In the genomic region with DNA sequence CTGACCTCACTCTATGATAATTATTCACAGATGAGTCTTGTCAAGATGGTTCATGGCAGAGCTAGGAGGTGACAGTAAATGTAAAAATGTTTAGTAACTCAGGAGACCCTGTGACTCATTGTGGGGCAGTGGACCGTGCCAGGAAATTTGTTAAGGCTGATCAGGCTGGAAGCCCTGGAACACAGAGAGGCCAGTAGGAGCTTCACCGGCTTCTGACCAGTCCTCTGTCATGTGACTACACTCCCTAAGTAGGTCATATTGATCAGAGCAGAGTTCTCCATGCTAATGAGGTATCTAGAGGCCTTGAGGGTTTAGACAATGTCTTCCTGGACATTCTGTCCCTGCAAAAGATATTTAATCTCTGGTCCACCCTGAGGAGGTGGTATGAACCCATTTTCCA, we compare ENCODE assay signal across 28 mouse cellular contexts.
DNase-seq lines count a peak whose midpoint lies in the region; TF ChIP-seq lines count a peak whose summit lies in the region.
"Had no signal": no experiment of that assay in that cellular context is flagged by ENCODE, and none has a peak within 500 bp of the region (broad histone marks: within the 10 kb centered on the region; RNA-seq: fewer than 3 reads in every experiment).

No protein-coding gene starts in this region.

- intact Hi-C loops in left cerebral cortex, postnatal 25 days (cut with DNase I), result no loop called here

- H3K27ac ChIP-seq in liver, adult 2 months (replicated peaks; ENCODE audit: insufficient read depth, low read depth, low read length), result no peak overlapping the region
- H3K27ac ChIP-seq: embryonic facial prominence, embryonic 13.5 days; gastrocnemius, adult 2 months; heart, embryonic 10.5 days; hindbrain, embryonic 12.5 days; hindbrain, postnatal 0 days; intestine, embryonic 15.5 days; limb, embryonic 12.5 days; liver, embryonic 12.5 days; midbrain, embryonic 15.5 days; neural tube, embryonic 15.5 days had no signal

- no peaks in the 10 kb centered on the region for H3K27me3 ChIP-seq in liver, adult 2 months (ENCODE audit: control insufficient read depth, insufficient read depth, low read length)
- H3K27me3 ChIP-seq: embryonic facial prominence, embryonic 13.5 days; hindbrain, embryonic 12.5 days; intestine, embryonic 15.5 days; limb, embryonic 12.5 days; liver, embryonic 12.5 days; megakaryocyte, embryonic 14.5 days; midbrain, embryonic 15.5 days; neural tube, embryonic 15.5 days had no signal

- TF ChIP-seq CTCF in liver, adult 2 months (IDR thresholded peaks at IDR 0.05; ENCODE audit: low read depth, low read length), result no peak

- no peaks in the 10 kb centered on the region for H3K36me3 ChIP-seq in liver, adult 2 months (ENCODE audit: control insufficient read depth, insufficient read depth, low read length)
- H3K36me3 ChIP-seq: embryonic facial prominence, embryonic 13.5 days; heart, embryonic 10.5 days; hindbrain, embryonic 12.5 days; intestine, embryonic 15.5 days; limb, embryonic 12.5 days; liver, embryonic 12.5 days; midbrain, embryonic 15.5 days; neural tube, embryonic 15.5 days had no signal

- H3K79me2 ChIP-seq in liver, adult 2 months (ENCODE audit: control insufficient read depth, insufficient read depth, low read length), result no peaks in the 10 kb centered on the region

- H3K4me3 ChIP-seq in liver, adult 2 months (ENCODE audit: insufficient read depth, low read depth, low read length), result no peak overlapping the region
- H3K4me3 ChIP-seq: embryonic facial prominence, embryonic 13.5 days; gastrocnemius, adult 2 months; heart, embryonic 10.5 days; hindbrain, embryonic 12.5 days; intestine, embryonic 15.5 days; limb, embryonic 12.5 days; liver, embryonic 12.5 days; megakaryocyte, embryonic 14.5 days; midbrain, embryonic 15.5 days; neural tube, embryonic 15.5 days had no signal

- H3K4me1 ChIP-seq in liver, adult 2 months (ENCODE audit: control insufficient read depth, insufficient read depth, low read length), result no peaks in the 10 kb centered on the region
- H3K4me1 ChIP-seq: embryonic facial prominence, embryonic 13.5 days; heart, embryonic 10.5 days; intestine, embryonic 15.5 days; liver, embryonic 12.5 days; megakaryocyte, embryonic 14.5 days; midbrain, embryonic 15.5 days; neural tube, embryonic 15.5 days had no signal

- peak; percentile 32 for DNase-seq in adrenal gland, adult 2 months
- no peak for DNase-seq in adrenal gland, adult 18-20 months (ENCODE audit: low spot score in 2 of 2)
- DNase-seq in liver, adult 2 months (ENCODE audit: extremely low read depth, low read depth, low spot score), result peak; percentile 68
- no peak for DNase-seq in liver
- peak; percentile 45 for DNase-seq in NIH3T3 (ENCODE audit: low read depth)
- no peak for DNase-seq in gastrocnemius, postnatal 25 days
- DNase-seq in left cerebral cortex, postnatal 25 days (ENCODE audit: low spot score in 2 of 2), result no peak
- DNase-seq: cerebellum, adult 18-20 months; cerebellum, postnatal 10 days; gastrocnemius, adult 2 months; heart, postnatal 36 days; kidney, adult 9 months; kidney, postnatal 14 days; liver, postnatal 0 days; lung, postnatal 4 days; right cerebral cortex, adult 18-20 months; spleen, adult 18-20 months; thymus, postnatal 25 days had no signal

- H3K9ac ChIP-seq in liver, adult 2 months (ENCODE audit: low read depth, low read length), result no peak overlapping the region
- H3K9ac ChIP-seq: embryonic facial prominence, embryonic 13.5 days; hindbrain, embryonic 12.5 days; intestine, embryonic 15.5 days; limb, embryonic 12.5 days; liver, embryonic 12.5 days; liver, postnatal 0 days; midbrain, embryonic 15.5 days; neural tube, embryonic 15.5 days had no signal

- 18% methylated on average over 2 of the region's 2 CpGs for WGBS in liver, adult 2 months

- TF ChIP-seq POLR2A in liver, adult 2 months (IDR thresholded peaks at IDR 0.05; ENCODE audit: extremely low read depth, insufficient read depth, low read length), result no peak

Comparison
In these comparisons a context has a peak if more than half of its experiments do, and no peak if none do; other contexts are left out.
1. DNase-seq: peak in adrenal gland, adult 2 months (single experiment), liver, adult 2 months (single experiment) and NIH3T3 (single experiment); none in adrenal gland, adult 18-20 months (0 of 2), liver (single experiment), gastrocnemius, postnatal 25 days (single experiment) and left cerebral cortex, postnatal 25 days (0 of 2).